Mouse (Mus musculus) monocyte, adult 59 days (primary cell): ENCODE data around the gene Actb. TPM values are rescaled to one million over a fixed set of nuclear protein-coding genes. Genes with fewer than 3 reads are reported as not detected.

Source experiments
- total RNA-seq, 2 experiments: library from RNA; stranded (reverse); gene quantifications; one replicate each; pipeline ENCODE4 v1.2.4; 2023

Gene Actb
- total RNA-seq, result over 10,000 TPM; 11,640 to 12,560 TPM

GRCm38 (mm10) chr5:142906532-142907047 lies at the start of gene Actb:
Gene Actb, minus strand, starts transcription at chr5:142906754.

DNA sequence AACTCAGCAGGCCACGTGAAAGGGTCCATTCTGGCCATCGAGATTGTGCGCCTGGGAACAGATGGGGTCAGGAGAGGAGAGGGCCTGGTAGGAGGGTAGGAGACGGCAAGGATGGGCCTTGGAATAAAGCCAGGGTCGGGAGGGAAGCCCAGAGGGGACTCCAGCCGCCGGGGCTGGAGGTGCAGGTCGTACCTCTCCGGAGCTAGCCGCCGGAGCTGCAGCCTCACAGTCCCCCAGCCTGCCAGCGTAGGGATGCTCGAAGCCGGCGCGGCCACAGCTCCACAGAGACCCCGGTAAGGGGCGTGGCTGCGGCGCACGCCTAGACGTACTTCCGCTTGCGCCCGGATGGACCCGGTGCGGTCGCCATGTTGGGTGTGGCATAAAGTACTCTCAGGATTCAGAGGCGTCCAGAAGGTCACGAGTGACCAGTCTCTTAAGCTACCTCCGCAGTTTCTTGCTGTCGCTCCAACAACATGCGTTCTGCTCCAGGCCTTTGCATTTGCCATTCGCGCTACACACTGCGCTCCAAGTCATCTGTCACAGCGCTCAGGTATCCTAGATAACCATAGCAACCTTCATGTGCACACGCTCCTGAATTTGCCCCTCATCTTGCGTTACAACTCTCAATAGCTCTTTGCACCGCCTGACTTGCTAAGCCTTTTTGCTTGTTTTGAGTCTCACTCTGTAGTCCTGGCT lies 11.5 kb downstream of the Actb start, which contains the start of gene Fbxl18:
TSS of gene Fbxl18 (minus strand) at position 504 of the 696 bp plus-strand sequence.

Other genes starting within 250 kb of the Actb start
- not detected for gene Slc29a4, start 214.2 kb downstream of the Actb start, total RNA-seq
- 100 to 1,000 TPM; 217 to 251 TPM for gene Tnrc18, start 89.1 kb downstream of the Actb start, total RNA-seq
- 1 to 10 TPM; 7.4 to 8.6 TPM for gene Fbxl18, start 11.3 kb downstream of the Actb start, total RNA-seq
- 10 to 100 TPM in 1 of 2 experiments, 1 to 10 TPM in 1; 9.4 to 14.8 TPM for gene Fscn1, start 53.6 kb upstream of the Actb start, total RNA-seq
- 100 to 1,000 TPM in 1 of 2 experiments, 10 to 100 TPM in 1; 91.9 to 101 TPM for gene Rnf216, start 206.2 kb upstream of the Actb start, total RNA-seq
- under 1 TPM; 0.15 to 0.29 TPM for gene Olfr718-ps1, start 240.8 kb upstream of the Actb start, total RNA-seq